ENCODE assay signal across 7 mouse cellular contexts in genomic region chr12:13268826-13269449, GRCm38 (mm10). TPM values are rescaled to one million over a fixed set of nuclear protein-coding genes. Genes with fewer than 3 reads are reported as not detected.
DNase-seq lines count a peak whose midpoint lies in the region; ATAC-seq lines count a peak whose summit lies in the region.

TSS of gene Nbas (plus strand) at chr12:13269133.

- peaks cover 14% of the 10 kb centered on the region for H3K4me1 ChIP-seq in embryonic facial prominence, embryonic 10.5 days
- peaks cover 9% of the 10 kb centered on the region for H3K4me1 ChIP-seq in limb, embryonic 10.5 days
- H3K4me1 ChIP-seq in midbrain, embryonic 13.5 days (replicated peaks), result peaks cover 18% of the 10 kb centered on the region

- no peaks in the 10 kb centered on the region for H3K9me3 ChIP-seq in embryonic facial prominence, embryonic 10.5 days
- H3K9me3 ChIP-seq in limb, embryonic 10.5 days (replicated peaks), result no peaks in the 10 kb centered on the region
- no peaks in the 10 kb centered on the region for H3K9me3 ChIP-seq in midbrain, embryonic 13.5 days

- peak within 1 kb of the TSS; percentile 84 for H3K9ac ChIP-seq in midbrain, embryonic 13.5 days (replicated peaks)

- peak within 1 kb of the TSS; percentile 71 for H3K4me3 ChIP-seq in embryonic facial prominence, embryonic 10.5 days
- peak within 1 kb of the TSS; percentile 95 for H3K4me3 ChIP-seq in limb, embryonic 10.5 days
- peak within 1 kb of the TSS; percentile 88 for H3K4me3 ChIP-seq in midbrain, embryonic 13.5 days (replicated peaks)

- ATAC-seq in granulocyte monocyte progenitor cell, adult 5-6 weeks (replicated peaks; ENCODE audit: poor library complexity, severe bottlenecking), result peak; percentile 95
- ATAC-seq in midbrain, embryonic 13.5 days, result peak; percentile 97

- DNase-seq in adrenal gland, adult 8-10 months, result peak; percentile 77
- DNase-seq in embryonic facial prominence, embryonic 10.5 days (ENCODE audit: low spot score), result peak; percentile 92
- peak; percentile 76 for DNase-seq in kidney, adult 11 months
- peak; percentile 94 for DNase-seq in limb, embryonic 10.5 days (ENCODE audit: low spot score)
- peak; percentile 64 for DNase-seq in spleen, adult 12 weeks (ENCODE audit: low spot score)

- H3K4me2 ChIP-seq in midbrain, embryonic 13.5 days (replicated peaks), result peak within 1 kb of the TSS; percentile 76

- H3K36me3 ChIP-seq in embryonic facial prominence, embryonic 10.5 days (replicated peaks), result peaks cover 3% of the 10 kb centered on the region; the same call in 1 of the 2 replicates
- H3K36me3 ChIP-seq in limb, embryonic 10.5 days, result 0 out of 2 replicates have a peak, but pooled peaks cover 3% of the 10 kb centered on the region
- H3K36me3 ChIP-seq in midbrain, embryonic 13.5 days, result peaks cover under 1% of the 10 kb centered on the region; the same call in 1 of the 2 replicates

- H3K27ac ChIP-seq in embryonic facial prominence, embryonic 10.5 days (replicated peaks), result peak within 1 kb of the TSS; percentile 82
- H3K27ac ChIP-seq in limb, embryonic 10.5 days, result peak within 1 kb of the TSS; percentile 91
- peak within 1 kb of the TSS; percentile 68 for H3K27ac ChIP-seq in midbrain, embryonic 13.5 days

- no peaks in the 10 kb centered on the region for H3K27me3 ChIP-seq in embryonic facial prominence, embryonic 10.5 days (replicated peaks; ENCODE audit: low read depth, poor library complexity, severe bottlenecking)
- no peaks in the 10 kb centered on the region for H3K27me3 ChIP-seq in limb, embryonic 10.5 days (ENCODE audit: low read depth, poor library complexity, severe bottlenecking)
- H3K27me3 ChIP-seq in midbrain, embryonic 13.5 days, result no peaks in the 10 kb centered on the region

- 4% methylated on average over 38 of the region's 38 CpGs for WGBS in embryonic facial prominence, embryonic 10.5 days
- 5% methylated on average over 38 of the region's 38 CpGs for WGBS in limb, embryonic 10.5 days
- 4% methylated on average over 38 of the region's 38 CpGs for WGBS in midbrain, embryonic 13.5 days

RNA-seq across cellular contexts. Expression of gene Nbas, which starts in this region (rescaled TPM):
- 10 to 100 TPM; 30.2 to 37.3 (median 34.0) TPM for total RNA-seq in adrenal gland, adult 8-10 months (2022)
- polyA plus RNA-seq in embryonic facial prominence, embryonic 10.5 days (2016; fragmentation: Nextera tagmentation; extraction: Ambion mirVana), result 16.2 and 17.2 TPM in 2 replicates
- 21.7 and 22.1 TPM in 2 replicates for total RNA-seq in granulocyte monocyte progenitor cell, adult 5-6 weeks (2014; fragmentation: Nextera tagmentation)
- 24.0 and 25.8 TPM in 2 replicates for total RNA-seq in granulocyte monocyte progenitor cell, adult 5-6 weeks (2017)
- 15.2 and 18.3 TPM in 2 replicates for polyA plus RNA-seq in limb, embryonic 10.5 days (2016; fragmentation: Nextera tagmentation; extraction: Ambion mirVana)
- 14.5 and 14.9 TPM in 2 replicates for polyA plus RNA-seq in midbrain, embryonic 13.5 days (2015; fragmentation: Nextera tagmentation; extraction: Ambion mirVana)

Comparison
In these comparisons a context has a peak if more than half of its experiments do, and no peak if none do; other contexts are left out.
1. Peak in every context shown above with its lines: DNase-seq, ATAC-seq, H3K4me3 ChIP-seq and H3K27ac ChIP-seq.